Mouse (Mus musculus): Measurements from ENCODE around the gene Ctnnd1. TPM values are rescaled to one million over a fixed set of nuclear protein-coding genes. Genes with fewer than 3 reads are reported as not detected.
A peak's percentile ranks its signal among the peaks of the same experiment; 100 is the strongest.

Gene Ctnnd1
- total and polyA plus RNA-seq, 2 experiments from 2014 or later, result 13.7 to 81.1 TPM

GRCm38 (mm10) chr2:84653354-84653753 lies 2.8 kb upstream of the Ctnnd1 start:
- no peaks in the 10 kb centered on the region for H3K36me3 ChIP-seq (ENCODE audit: insufficient read depth, low read length)
- H3K4me2 ChIP-seq (ENCODE audit: low read depth, low read length, poor library complexity, severe bottlenecking), result no peak overlapping the region
- ATAC-seq (ENCODE audit: low FRiP score) (no peak), DNase-seq (ENCODE audit: low spot score) (no peak)
- H3K9ac ChIP-seq (replicated peaks; ENCODE audit: low read length, poor library complexity, severe bottlenecking), result no peak overlapping the region
- no peaks in the 10 kb centered on the region for H3K27me3 ChIP-seq (ENCODE audit: insufficient read depth, low read length)
- TF ChIP-seq CTCF (IDR thresholded peaks at IDR 0.05), result peak; percentile 47
- H3K9me3 ChIP-seq (ENCODE audit: low read length), result no peaks in the 10 kb centered on the region
- H3K4me1 ChIP-seq (ENCODE audit: insufficient read depth, low read length), result no peaks in the 10 kb centered on the region
- no peak overlapping the region for H3K27ac ChIP-seq (ENCODE audit: low read depth, low read length)
- H3K4me3 ChIP-seq (ENCODE audit: low read depth, low read length), result no peak overlapping the region

- no peaks in the 10 kb centered on the region for H3K36me3 ChIP-seq (ENCODE audit: insufficient read depth, low read length)
- DNase-seq (ENCODE audit: low spot score) (no peak), ATAC-seq (ENCODE audit: low FRiP score) (no peak)
- H3K9me3 ChIP-seq (ENCODE audit: low read length), result no peaks in the 10 kb centered on the region
- no peak for TF ChIP-seq CTCF (IDR thresholded peaks at IDR 0.05)
- H3K9ac ChIP-seq (replicated peaks; ENCODE audit: low read length, poor library complexity, severe bottlenecking), result peak overlapping the region; percentile 75
- peak overlapping the region; percentile 78 for H3K4me2 ChIP-seq (ENCODE audit: low read depth, low read length, poor library complexity, severe bottlenecking)
- 0 out of 2 replicates have a peak, but pooled peaks cover 3% of the 10 kb centered on the region for H3K4me1 ChIP-seq (ENCODE audit: insufficient read depth, low read length)
- WGBS, result 0% methylated on average over 10 of the region's 10 CpGs
- peak overlapping the region; percentile 51 for H3K27ac ChIP-seq (ENCODE audit: low read depth, low read length)
- H3K27me3 ChIP-seq (ENCODE audit: insufficient read depth, low read length), result no peaks in the 10 kb centered on the region
- peak overlapping the region; percentile 63 for H3K4me3 ChIP-seq (ENCODE audit: low read depth, low read length)
Measured at GRCm38 (mm10) chr2:84649674-84650073, 891 bp downstream of the Ctnnd1 start.

GRCm38 (mm10) chr2:84648369-84648768 lies 2.2 kb downstream of the Ctnnd1 start:
- Histone ChIP-seq H3K9me3 (ENCODE audit: low read length) (no peaks in the 10 kb centered on the region), H3K27ac (ENCODE audit: low read depth, low read length) (peak overlapping the region; percentile 34; the same call in 1 of the 2 replicates), H3K36me3 (ENCODE audit: insufficient read depth, low read length) (no peaks in the 10 kb centered on the region), H3K4me1 (ENCODE audit: insufficient read depth, low read length) (0 out of 2 replicates have a peak, but pooled peaks cover 3% of the 10 kb centered on the region), H3K4me3 (ENCODE audit: low read depth, low read length) (peak overlapping the region; percentile 63), H3K27me3 (ENCODE audit: insufficient read depth, low read length) (no peaks in the 10 kb centered on the region), H3K4me2 (ENCODE audit: low read depth, low read length, poor library complexity, severe bottlenecking) (peak overlapping the region; percentile 78), H3K9ac (replicated peaks; ENCODE audit: low read length, poor library complexity, severe bottlenecking) (peak overlapping the region; percentile 64)
- 8% methylated on average over 6 of the region's 6 CpGs for WGBS
- ATAC-seq (ENCODE audit: low FRiP score) (no peak), DNase-seq (ENCODE audit: low spot score) (peak; percentile 60)
- peak; percentile 53 for TF ChIP-seq CTCF (IDR thresholded peaks at IDR 0.05)

- Histone ChIP-seq H3K36me3 (ENCODE audit: insufficient read depth, low read length) (no peaks in the 10 kb centered on the region), H3K27ac (ENCODE audit: low read depth, low read length) (no peak overlapping the region), H3K4me1 (ENCODE audit: insufficient read depth, low read length) (0 out of 2 replicates have a peak, but pooled peaks cover 3% of the 10 kb centered on the region), H3K9ac (replicated peaks; ENCODE audit: low read length, poor library complexity, severe bottlenecking) (no peak overlapping the region; the same call in 1 of the 2 replicates), H3K4me3 (ENCODE audit: low read depth, low read length) (peak overlapping the region; percentile 63), H3K27me3 (ENCODE audit: insufficient read depth, low read length) (no peaks in the 10 kb centered on the region), H3K9me3 (ENCODE audit: low read length) (no peaks in the 10 kb centered on the region), H3K4me2 (ENCODE audit: low read depth, low read length, poor library complexity, severe bottlenecking) (peak overlapping the region; percentile 78)
- WGBS, result 85% methylated on average over 6 of the region's 6 CpGs
- TF ChIP-seq CTCF (IDR thresholded peaks at IDR 0.05), result no peak
- no peak for ATAC-seq (ENCODE audit: low FRiP score)
- DNase-seq (ENCODE audit: low spot score), result no peak
Measured at GRCm38 (mm10) chr2:84647051-84647568, 3.5 kb downstream of the Ctnnd1 start.

GRCm38 (mm10) chr2:84646138-84646537 lies 4.4 kb downstream of the Ctnnd1 start:
- H3K9ac ChIP-seq (replicated peaks; ENCODE audit: low read length, poor library complexity, severe bottlenecking), result no peak overlapping the region
- H3K27me3 ChIP-seq (ENCODE audit: insufficient read depth, low read length), result no peaks in the 10 kb centered on the region
- TF ChIP-seq CTCF (IDR thresholded peaks at IDR 0.05), result no peak
- ATAC-seq (ENCODE audit: low FRiP score), result no peak
- DNase-seq (ENCODE audit: low spot score), result no peak
- no peak overlapping the region for H3K4me2 ChIP-seq (ENCODE audit: low read depth, low read length, poor library complexity, severe bottlenecking)
- H3K27ac ChIP-seq (ENCODE audit: low read depth, low read length), result no peak overlapping the region
- H3K9me3 ChIP-seq (ENCODE audit: low read length), result no peaks in the 10 kb centered on the region
- 0 out of 2 replicates have a peak, but pooled peaks cover 3% of the 10 kb centered on the region for H3K4me1 ChIP-seq (ENCODE audit: insufficient read depth, low read length)
- no peak overlapping the region for H3K4me3 ChIP-seq (ENCODE audit: low read depth, low read length)
- WGBS, result 82% methylated on average over 1 of the region's 1 CpGs
- H3K36me3 ChIP-seq (ENCODE audit: insufficient read depth, low read length), result no peaks in the 10 kb centered on the region

GRCm38 (mm10) chr2:84640833-84641232 lies 9.7 kb downstream of the Ctnnd1 start:
- 0 out of 2 replicates have a peak, but pooled peaks cover 7% of the 10 kb centered on the region for H3K4me1 ChIP-seq (ENCODE audit: insufficient read depth, low read length)
- no peak overlapping the region for H3K27ac ChIP-seq (ENCODE audit: low read depth, low read length)
- no peak overlapping the region for H3K4me2 ChIP-seq (ENCODE audit: low read depth, low read length, poor library complexity, severe bottlenecking)
- ATAC-seq (ENCODE audit: low FRiP score) (no peak), DNase-seq (ENCODE audit: low spot score) (no peak)
- H3K4me3 ChIP-seq (ENCODE audit: low read depth, low read length), result no peak overlapping the region
- H3K9ac ChIP-seq (replicated peaks; ENCODE audit: low read length, poor library complexity, severe bottlenecking), result no peak overlapping the region
- no peaks in the 10 kb centered on the region for H3K9me3 ChIP-seq (ENCODE audit: low read length)
- no peak for TF ChIP-seq CTCF (IDR thresholded peaks at IDR 0.05)
- H3K36me3 ChIP-seq (ENCODE audit: insufficient read depth, low read length), result no peaks in the 10 kb centered on the region
- no peaks in the 10 kb centered on the region for H3K27me3 ChIP-seq (ENCODE audit: insufficient read depth, low read length)

Measured in midbrain, postnatal 0 days (tissue).